Mouse (Mus musculus) G1E (cell line): Measurements from ENCODE around the gene Sec22c. TPM values are rescaled to one million over a fixed set of nuclear protein-coding genes. Genes with fewer than 3 reads are reported as not detected.

Source experiments
- ATAC-seq: 2 replicates; pipeline ENCODE4 v1.8.0; 2016; ENCODE audit warnings: mild to moderate bottlenecking; ENCODE audit not compliant: insufficient number of reproducible peaks, poor library complexity, low FRiP score, severe bottlenecking; ENCODE audit errors: extremely low read depth
- DNase-seq: peaks from one replicate; pipeline ENCODE4 v3.0.0; 2012; ENCODE audit warnings: low spot score
- H3K27me3 ChIP-seq: 2 replicates; pipeline ENCODE4 v1.6.1; 2012; ENCODE audit warnings: mild to moderate bottlenecking, low read length, inconsistent platforms; ENCODE audit not compliant: insufficient read depth
- H3K36me3 ChIP-seq: replicated peaks from 2 replicates; pipeline ENCODE3; 2012; ENCODE audit warnings: mild to moderate bottlenecking, inconsistent platforms
- H3K4me1 ChIP-seq: 2 replicates; pipeline ENCODE4 v1.6.1; 2012; ENCODE audit warnings: low read depth, low read length, inconsistent platforms, mixed read lengths; ENCODE audit not compliant: insufficient read depth
- H3K4me3 ChIP-seq: 2 replicates; pipeline ENCODE4 v1.5.1; 2012; ENCODE audit warnings: low read depth, mild to moderate bottlenecking, inconsistent platforms, low read length, moderate library complexity, mixed read lengths
- H3K9me3 ChIP-seq: replicated peaks from 2 replicates; pipeline ENCODE4 v1.6.1; 2012; ENCODE audit warnings: inconsistent platforms
- CTCF ChIP-seq: IDR thresholded peaks from 2 replicates; pipeline ENCODE4 v1.5.1; 2012; ENCODE audit warnings: low read depth, low read length, inconsistent platforms, mixed read lengths
- GATA1 ChIP-seq: IDR thresholded peaks from 2 replicates; pipeline ENCODE4 v1.6.1; 2012; ENCODE audit warnings: borderline replicate concordance, low read length, inconsistent platforms, mixed read lengths
- GATA2 ChIP-seq: IDR thresholded peaks from 2 replicates; pipeline ENCODE4 v1.6.1; 2012; ENCODE audit warnings: low read depth, low read length, inconsistent platforms, borderline replicate concordance
- POLR2AphosphoS5 ChIP-seq: IDR thresholded peaks from 2 replicates; pipeline ENCODE4 v1.6.1; 2012; ENCODE audit warnings: low read depth, low read length, inconsistent platforms; ENCODE audit not compliant: insufficient replicate concordance
- TAL1 ChIP-seq: conservative IDR thresholded peaks from 2 replicates; pipeline ENCODE4 v1.6.1; 2012; ENCODE audit warnings: low read depth, low read length, inconsistent platforms, mixed read lengths
- polyA plus RNA-seq: library from polyadenylated mRNA; stranded (reverse); fragments of >175 nt; gene quantifications from 2 replicates; pipeline ENCODE4 v1.2.3, GENCODE M21; 2012
- total RNA-seq, 2 experiments: library from RNA; stranded (forward) in 1 of 2; stranded (reverse) in 1 of 2; fragments of 200-1000 nt in 1 of 2; fragments of >200 nt in 1 of 2; fragmentation: Nextera tagmentation in 1 of 2; gene quantifications; 2 replicates each; pipeline ENCODE4 v1.2.3; 2014 to 2017

Gene Sec22c
- total and polyA plus RNA-seq, 3 experiments = 3.6 to 4.8 (median 4.7) TPM

GRCm38 (mm10) chr9:121671300-121671699 is 34.0 kb downstream of the Sec22c start:
- no peaks in the 10 kb centered on the region for H3K9me3 ChIP-seq
- H3K36me3 ChIP-seq = no peaks in the 10 kb centered on the region
- H3K27me3 ChIP-seq = peaks cover 31% of the 10 kb centered on the region
- ATAC-seq = 0 out of 2 replicates have a peak, but pooled peaks have one; percentile 35
- H3K4me1 ChIP-seq = peaks cover 7% of the 10 kb centered on the region
- TF ChIP-seq GATA1 (no peak), CTCF (peak; percentile 42)
- H3K4me3 ChIP-seq = no peak overlapping the region
- peak; percentile 53 for DNase-seq

- Histone ChIP-seq H3K27me3 (peaks cover 39% of the 10 kb centered on the region), H3K36me3 (no peaks in the 10 kb centered on the region), H3K9me3 (no peaks in the 10 kb centered on the region), H3K4me1 (peaks cover 6% of the 10 kb centered on the region), H3K4me3 (no peak overlapping the region)
- TF ChIP-seq CTCF = no peak
- TF ChIP-seq TAL1 = no peak
- no peak for TF ChIP-seq GATA2
- no peak for TF ChIP-seq GATA1
- no peak for TF ChIP-seq POLR2AphosphoS5
- DNase-seq = no peak
- no peak for ATAC-seq
These were observed 35.9 kb downstream of the Sec22c start for GRCm38 (mm10) chr9:121669348-121669791.

DNA sequence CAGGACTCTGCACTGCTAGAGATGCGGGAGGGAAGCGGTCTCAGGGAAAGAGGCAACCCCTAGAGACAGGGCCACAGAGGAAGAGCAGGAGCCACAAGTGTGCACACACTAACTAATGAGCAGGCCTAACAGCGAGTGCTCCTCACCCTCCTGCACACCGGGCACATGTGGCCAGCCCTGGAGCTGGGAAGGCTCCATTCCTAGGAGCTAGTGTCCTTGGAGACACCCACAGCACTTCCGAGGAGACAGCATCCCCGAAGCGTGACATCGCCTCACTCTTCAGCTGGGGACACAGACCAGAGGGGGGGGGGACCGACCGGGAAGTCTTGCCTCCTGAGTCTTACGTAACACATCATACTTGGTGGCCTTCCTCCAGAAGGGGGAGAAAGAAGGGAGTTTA is 37.5 kb downstream of the Sec22c start:
- no peak for ATAC-seq
- no peak for DNase-seq
- peaks cover 38% of the 10 kb centered on the region for H3K27me3 ChIP-seq
- H3K4me1 ChIP-seq = peaks cover 6% of the 10 kb centered on the region
- H3K4me3 ChIP-seq = no peak overlapping the region
- TF ChIP-seq GATA1 = no peak
- TF ChIP-seq TAL1 = no peak
- no peak for TF ChIP-seq CTCF
- no peak for TF ChIP-seq GATA2
- H3K9me3 ChIP-seq = no peaks in the 10 kb centered on the region
- no peaks in the 10 kb centered on the region for H3K36me3 ChIP-seq

DNA sequence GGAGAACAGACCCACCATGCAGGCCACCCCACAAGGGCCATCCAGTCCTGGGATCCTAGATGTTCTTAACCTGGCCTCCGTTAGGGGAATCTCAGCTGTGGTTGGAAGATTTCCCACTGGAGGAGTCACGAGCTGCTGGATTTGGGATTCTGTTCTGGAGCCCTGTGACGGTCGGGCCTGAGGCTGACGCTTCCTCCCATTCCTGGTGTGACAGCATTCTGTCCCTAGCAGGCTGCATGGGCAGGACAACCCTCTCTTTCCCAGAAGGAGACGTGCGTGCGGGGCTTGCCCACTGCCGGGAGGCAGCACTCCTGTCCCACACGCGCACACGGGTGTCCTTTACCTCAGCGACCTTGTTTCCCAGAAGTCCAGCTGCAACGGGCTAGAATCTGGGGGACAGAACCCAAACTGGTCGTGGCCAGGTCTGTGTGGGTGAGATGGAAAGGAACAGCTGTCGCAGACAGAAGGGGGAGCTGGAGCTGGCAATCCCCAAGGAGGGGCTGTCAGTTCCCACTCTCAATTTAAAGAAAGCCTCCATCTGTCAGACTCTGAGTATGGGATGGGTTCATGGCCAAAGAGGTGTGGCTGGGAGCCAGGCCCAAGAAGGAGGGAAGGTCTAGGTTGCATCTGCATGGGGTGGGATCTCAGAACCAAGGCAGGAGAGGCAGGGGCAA is 38.2 kb downstream of the Sec22c start:
- Histone ChIP-seq H3K4me3 (no peak overlapping the region), H3K9me3 (no peaks in the 10 kb centered on the region), H3K4me1 (peaks cover under 1% of the 10 kb centered on the region; the same call in 1 of the 2 replicates), H3K36me3 (no peaks in the 10 kb centered on the region), H3K27me3 (peaks cover 38% of the 10 kb centered on the region)
- DNase-seq (no peak), ATAC-seq (no peak)
- TF ChIP-seq POLR2AphosphoS5 (no peak), GATA2 (no peak), TAL1 (no peak), GATA1 (no peak), CTCF (no peak)

- ATAC-seq (no peak), DNase-seq (no peak)
- Histone ChIP-seq H3K27me3 (peaks cover 30% of the 10 kb centered on the region; the same call in 1 of the 2 replicates), H3K9me3 (no peaks in the 10 kb centered on the region), H3K4me3 (no peak overlapping the region), H3K36me3 (no peaks in the 10 kb centered on the region), H3K4me1 (no peaks in the 10 kb centered on the region)
- no peak for TF ChIP-seq POLR2AphosphoS5
- no peak for TF ChIP-seq CTCF
- no peak for TF ChIP-seq TAL1
These were observed 41.2 kb downstream of the Sec22c start for GRCm38 (mm10) chr9:121664104-121664503.

DNA sequence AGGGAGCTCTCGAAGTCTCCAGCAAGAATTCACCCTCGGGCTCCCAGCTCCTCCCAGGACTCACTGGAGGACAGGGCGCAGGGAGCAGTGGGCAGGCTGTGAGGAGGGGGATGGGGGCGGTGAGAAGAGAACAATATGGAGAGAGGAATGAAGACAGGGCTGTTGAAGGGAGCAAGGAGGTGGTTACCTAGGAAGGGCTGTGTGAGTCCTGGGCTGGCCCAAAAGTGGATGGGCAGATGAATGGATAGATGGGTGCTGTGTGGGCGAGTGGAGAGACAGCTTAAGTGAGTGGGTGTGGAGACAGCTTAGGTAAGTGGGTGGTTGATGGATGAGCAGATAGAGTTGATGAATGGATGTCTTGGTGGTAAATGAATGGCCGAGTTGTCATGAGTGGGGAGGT is 41.8 kb downstream of the Sec22c start:
- H3K4me3 ChIP-seq = no peak overlapping the region
- H3K9me3 ChIP-seq = no peaks in the 10 kb centered on the region
- peaks cover 27% of the 10 kb centered on the region; the same call in 1 of the 2 replicates for H3K27me3 ChIP-seq
- no peaks in the 10 kb centered on the region for H3K36me3 ChIP-seq
- ATAC-seq = no peak
- H3K4me1 ChIP-seq = no peaks in the 10 kb centered on the region
- DNase-seq = no peak
- TF ChIP-seq TAL1 (no peak), GATA1 (no peak), CTCF (no peak), GATA2 (no peak)
